Mouse (Mus musculus) neural tube, embryonic 12.5 days (tissue): Measurements from ENCODE around the gene Fgfr2. TPM values are rescaled to one million over a fixed set of nuclear protein-coding genes. Genes with fewer than 3 reads are reported as not detected.
"Not testable (repeated sequence)": the region's sequence is repeated elsewhere in the genome, so short reads cannot be mapped to it uniquely, and the experiment has no call there.

ENCODE experiments used
- ATAC-seq: fragments of 200-750 bp; cut with Nextera tagmentation; 2 replicates; pipeline ENCODE4 v1.8.0; 2017; ENCODE audit warnings: low read depth, mild to moderate bottlenecking, moderate TSS enrichment, moderate library complexity; ENCODE audit not compliant: low FRiP score
- H3K27ac ChIP-seq: fragments of 300-500 bp; sonication (generic); 2 replicates; pipeline ENCODE4 v1.5.1; 2016
- H3K27me3 ChIP-seq: fragments of 300-500 bp; sonication (generic); replicated peaks from 2 replicates; pipeline ENCODE4 v1.6.1; 2016; ENCODE audit warnings: mild to moderate bottlenecking
- H3K36me3 ChIP-seq: fragments of 300-500 bp; sonication (generic); 2 replicates; pipeline ENCODE4 v1.6.1; 2016; ENCODE audit warnings: mild to moderate bottlenecking
- H3K4me1 ChIP-seq: fragments of 300-500 bp; sonication (generic); 2 replicates; pipeline ENCODE4 v1.6.1; 2016
- H3K4me2 ChIP-seq: fragments of 300-500 bp; sonication (generic); replicated peaks from 2 replicates; pipeline ENCODE4 v1.6.1; 2016; ENCODE audit warnings: mild to moderate bottlenecking
- H3K4me3 ChIP-seq: fragments of 300-500 bp; sonication (generic); 2 replicates; pipeline ENCODE4 v1.5.1; 2016
- H3K9ac ChIP-seq: fragments of 300-500 bp; sonication (generic); 2 replicates; pipeline ENCODE4 v1.6.1; 2016; ENCODE audit warnings: mild to moderate bottlenecking
- H3K9me3 ChIP-seq: fragments of 300-500 bp; sonication (generic); 2 replicates; pipeline ENCODE4 v1.6.1; 2016; ENCODE audit warnings: mild to moderate bottlenecking
- WGBS: fragments of 180-500 bp; shearing (Covaris S2); methylation state at CpG from one replicate; pipeline ENCODE4 v1.1.7; 2016; 5-methylcytosine and 5-hydroxymethylcytosine counted together
- polyA plus RNA-seq: library from polyadenylated mRNA; unstranded; fragments of >200 nt; fragmentation: Nextera tagmentation; extraction: Ambion mirVana; gene quantifications from 2 replicates; pipeline ENCODE4 v1.2.1, GENCODE M21; 2016

Fgfr2 gene
- polyA plus RNA-seq, 1 experiment from 2014 or later: 65.0 TPM

DNA sequence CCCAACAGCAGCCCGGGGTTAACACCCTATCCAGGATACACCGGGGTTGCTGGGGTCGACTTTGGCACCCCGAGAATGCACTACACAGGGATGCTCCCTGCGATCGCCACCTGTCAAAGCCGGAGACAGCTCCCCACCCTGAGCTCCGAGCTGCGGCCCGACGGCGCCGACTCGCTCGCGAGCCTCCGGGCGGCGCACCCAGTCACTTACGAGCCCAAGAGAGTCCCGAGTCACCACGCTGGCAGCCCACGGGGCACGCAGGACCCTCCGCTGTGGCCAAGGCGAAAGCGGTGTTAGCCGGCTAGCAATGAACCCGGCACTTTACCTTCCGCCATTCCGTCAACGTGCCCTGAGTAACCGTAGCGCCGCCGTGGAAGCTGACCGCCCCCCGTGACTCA is 1713.2 kb downstream of the Fgfr2 start:
- H3K36me3 ChIP-seq: no peaks in the 10 kb centered on the region
- H3K4me3 ChIP-seq: peak overlapping the region; percentile 94
- H3K27me3 ChIP-seq: no peaks in the 10 kb centered on the region
- peak overlapping the region; percentile 89 for H3K9ac ChIP-seq
- no peaks in the 10 kb centered on the region for H3K9me3 ChIP-seq
- under 1% methylated on average over 38 of the region's 38 CpGs for WGBS
- peaks cover 20% of the 10 kb centered on the region for H3K4me1 ChIP-seq
- H3K27ac ChIP-seq: peak overlapping the region; percentile 33; the same call in 1 of the 2 replicates
- H3K4me2 ChIP-seq: peak overlapping the region; percentile 80
- peak; percentile 66 for ATAC-seq

GRCm38 (mm10) chr7:131409321-131409987 is 1713.7 kb downstream of the Fgfr2 start:
- peak overlapping the region; percentile 80 for H3K4me2 ChIP-seq
- H3K27me3 ChIP-seq: no peaks in the 10 kb centered on the region
- ATAC-seq: peak; percentile 22; the same call in 1 of the 2 replicates
- 5% methylated on average over 16 of the region's 16 CpGs for WGBS
- peak overlapping the region; percentile 89 for H3K9ac ChIP-seq
- no peaks in the 10 kb centered on the region for H3K36me3 ChIP-seq
- H3K4me1 ChIP-seq: peaks cover 20% of the 10 kb centered on the region
- H3K9me3 ChIP-seq: no peaks in the 10 kb centered on the region
- H3K4me3 ChIP-seq: peak overlapping the region; percentile 94
- no peak overlapping the region for H3K27ac ChIP-seq

- ATAC-seq, H3K27ac ChIP-seq, H3K27me3 ChIP-seq, H3K4me1 ChIP-seq, H3K4me2 ChIP-seq, H3K9me3 ChIP-seq, H3K4me3 ChIP-seq, H3K9ac ChIP-seq: not testable (repeated sequence)
- 92% methylated on average over 7 of the region's 7 CpGs for WGBS
- peaks cover 30% of the 10 kb centered on the region for H3K36me3 ChIP-seq
These were observed 1731.4 kb downstream of the Fgfr2 start for GRCm38 (mm10) chr7:131391761-131392160.

DNA sequence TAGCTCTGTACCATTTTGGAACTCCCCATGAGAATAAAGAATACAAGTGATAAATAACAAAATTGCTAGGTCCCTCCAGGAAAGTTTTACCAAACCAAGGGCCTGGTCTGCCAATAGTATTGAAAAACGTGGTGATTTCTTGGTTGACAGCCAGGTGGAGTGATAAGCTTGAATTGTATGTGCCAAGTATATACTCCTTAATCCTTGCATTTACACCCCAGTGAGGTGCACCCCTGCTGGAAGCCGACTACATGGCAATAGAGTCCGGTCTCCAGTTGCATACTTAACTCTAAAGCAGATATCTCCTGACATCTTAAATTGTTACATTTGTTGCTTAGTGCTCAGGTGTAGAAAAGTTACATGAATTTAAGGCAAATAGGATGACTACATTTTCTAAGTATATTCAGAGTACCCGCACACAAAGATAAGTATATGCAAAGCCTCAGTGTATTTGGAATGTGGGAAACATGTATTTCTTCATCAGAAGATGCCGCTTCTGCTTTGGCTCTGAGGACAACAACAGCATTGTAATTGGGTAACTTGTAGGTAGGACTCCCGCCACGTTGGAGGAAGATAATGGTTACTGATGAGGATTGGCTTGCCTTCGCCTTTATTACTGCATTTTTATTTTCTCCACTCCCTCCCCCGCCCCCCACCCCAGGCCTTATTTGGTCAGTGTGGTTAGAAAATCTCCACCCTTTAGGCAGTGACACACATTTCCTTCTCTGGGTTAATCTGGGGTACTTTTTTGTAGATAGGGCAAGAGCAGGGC is 1751.1 kb downstream of the Fgfr2 start:
- WGBS: 68% methylated on average over 9 of the region's 9 CpGs
- H3K27ac ChIP-seq: no peak overlapping the region
- peak overlapping the region; percentile 83 for H3K4me2 ChIP-seq
- H3K4me1 ChIP-seq: no peaks in the 10 kb centered on the region
- no peak for ATAC-seq
- H3K4me3 ChIP-seq: peak overlapping the region; percentile 69
- no peaks in the 10 kb centered on the region for H3K27me3 ChIP-seq
- H3K36me3 ChIP-seq: peaks cover 6% of the 10 kb centered on the region; the same call in 1 of the 2 replicates
- peak overlapping the region; percentile 91; the same call in 1 of the 2 replicates for H3K9ac ChIP-seq
- no peaks in the 10 kb centered on the region for H3K9me3 ChIP-seq

GRCm38 (mm10) chr7:131371470-131371860 is 1751.7 kb downstream of the Fgfr2 start:
- WGBS: 11% methylated on average over 9 of the region's 9 CpGs
- no peak; the same call in 1 of the 2 replicates for ATAC-seq

DNA sequence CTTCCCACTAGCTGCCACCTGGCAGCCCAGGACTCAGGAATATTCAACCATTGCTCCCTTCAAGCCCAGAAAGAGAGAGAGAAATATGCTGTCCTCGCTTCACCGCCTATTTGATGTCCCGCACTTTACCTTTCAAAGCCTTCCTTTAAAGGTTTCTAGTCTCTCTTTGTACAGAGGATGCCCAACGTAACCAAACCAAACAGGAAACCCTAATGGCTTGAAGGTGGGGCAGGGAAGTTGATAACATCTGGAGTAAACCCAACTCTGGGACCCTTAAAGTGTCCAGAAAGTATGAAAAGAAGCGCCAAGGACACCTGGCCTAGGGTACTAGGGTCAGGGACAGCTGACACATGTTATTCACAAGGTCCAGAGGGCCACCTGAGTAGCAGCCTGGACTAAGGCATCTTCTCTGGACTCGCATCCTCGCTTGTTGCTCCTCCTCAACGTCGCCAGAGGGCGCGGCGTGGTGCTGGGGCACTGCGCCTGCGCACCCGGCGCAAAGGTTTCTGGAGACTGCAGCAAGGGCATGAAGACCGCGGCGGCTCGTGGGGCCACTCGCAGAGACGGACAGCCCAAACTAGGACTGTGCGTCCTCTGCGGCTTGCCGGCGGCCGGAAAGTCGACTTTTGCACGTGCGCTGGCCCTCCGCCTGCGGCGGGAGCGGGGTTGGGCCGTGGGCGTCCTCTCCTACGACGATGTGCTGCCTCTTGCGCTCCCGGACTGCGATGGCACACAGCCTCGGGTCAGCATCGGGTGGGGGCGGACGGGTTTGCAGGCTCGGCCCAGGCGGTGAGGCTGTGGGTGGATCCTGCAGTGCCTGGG is 1752.3 kb downstream of the Fgfr2 start, which contains the start of gene Pstk:
Gene Pstk (plus strand): TSS at position 494 of the 822 bp plus-strand sequence.
- Histone ChIP-seq H3K9me3 (no peaks in the 10 kb centered on the region), H3K9ac (peak within 1 kb of the TSS; percentile 91), H3K4me1 (no peaks in the 10 kb centered on the region), H3K27ac (peak within 1 kb of the TSS; percentile 77), H3K36me3 (peaks cover 6% of the 10 kb centered on the region; the same call in 1 of the 2 replicates), H3K4me3 (peak within 1 kb of the TSS; percentile 69), H3K27me3 (no peaks in the 10 kb centered on the region), H3K4me2 (peak within 1 kb of the TSS; percentile 83)
- 5% methylated on average over 47 of the region's 47 CpGs for WGBS
- peak; percentile 96 for ATAC-seq

More at GRCm38 (mm10) chr7:131371470-131371860, 1751.7 kb downstream of the Fgfr2 start:
- Histone ChIP-seq H3K27ac (peak overlapping the region; percentile 77; the same call in 1 of the 2 replicates), H3K4me2 (peak overlapping the region; percentile 83), H3K27me3 (no peaks in the 10 kb centered on the region), H3K9me3 (no peaks in the 10 kb centered on the region), H3K4me3 (peak overlapping the region; percentile 69), H3K36me3 (peaks cover 6% of the 10 kb centered on the region; the same call in 1 of the 2 replicates), H3K4me1 (no peaks in the 10 kb centered on the region), H3K9ac (peak overlapping the region; percentile 91)

DNA sequence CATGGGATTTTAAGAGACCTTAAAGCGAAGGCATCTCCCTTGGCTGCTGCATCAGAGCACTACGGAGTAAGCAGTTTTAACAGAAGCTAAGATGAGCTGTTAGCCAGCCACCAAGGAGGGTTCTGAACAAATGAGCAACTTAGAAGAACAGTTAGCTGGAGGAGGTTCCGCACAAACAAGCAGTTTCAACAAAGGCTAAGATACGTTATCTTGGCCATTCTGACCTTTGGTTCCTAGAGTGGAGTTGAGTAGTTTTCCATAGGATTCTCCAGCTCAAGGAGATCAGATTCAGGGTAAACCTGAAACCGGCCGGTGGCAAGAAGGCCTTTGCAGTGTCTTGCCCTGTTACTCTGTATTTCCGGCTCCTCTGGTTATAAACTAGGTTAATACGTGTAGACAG is 1759.0 kb downstream of the Fgfr2 start:
- Histone ChIP-seq H3K4me1 (peaks cover 15% of the 10 kb centered on the region), H3K9ac (no peak overlapping the region), H3K27me3 (no peaks in the 10 kb centered on the region), H3K4me3 (no peak overlapping the region), H3K9me3 (no peaks in the 10 kb centered on the region), H3K4me2 (no peak overlapping the region), H3K27ac (no peak overlapping the region), H3K36me3 (peaks cover 2% of the 10 kb centered on the region; the same call in 1 of the 2 replicates)
- 92% methylated on average over 8 of the region's 8 CpGs for WGBS
- ATAC-seq: no peak

DNA sequence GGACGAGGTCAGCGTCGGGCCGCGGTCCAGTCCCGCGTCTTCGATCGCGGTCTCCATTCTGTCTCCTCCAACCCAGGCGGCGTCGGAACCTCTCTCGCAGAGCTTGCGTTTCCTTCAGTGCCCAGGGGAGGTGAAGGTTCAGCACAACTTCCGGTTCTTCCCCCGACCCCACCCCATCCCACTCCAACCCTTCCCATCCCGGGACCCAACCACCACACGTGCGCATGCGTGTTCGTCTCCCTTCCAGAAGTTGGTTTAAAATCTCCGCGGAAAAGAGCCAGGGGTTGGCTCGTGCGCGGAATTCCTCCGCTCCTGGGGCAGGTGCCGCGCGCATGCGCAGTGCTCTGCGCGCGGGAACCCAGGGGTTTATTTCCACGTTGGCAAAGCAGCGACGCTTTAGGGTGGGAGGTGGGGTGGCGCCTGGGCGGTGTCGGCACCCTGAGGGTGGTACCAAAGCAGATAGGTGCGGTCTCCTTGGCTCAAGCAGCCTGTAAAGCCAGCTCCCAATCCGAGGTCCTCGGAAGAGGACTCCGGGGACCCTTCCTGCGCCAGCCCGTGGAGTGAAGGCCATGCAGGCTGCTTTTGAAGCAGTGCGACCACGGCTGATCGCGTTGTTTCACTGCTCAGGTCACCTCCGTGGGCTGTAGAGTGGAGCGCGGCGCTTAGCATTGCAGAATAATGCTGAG is 1760.4 kb downstream of the Fgfr2 start, which contains the start of gene 2310057M21Rik:
Gene 2310057M21Rik (minus strand): TSS at position 145 of the 686 bp plus-strand sequence.
- peak; percentile 98 for ATAC-seq
- H3K9me3 ChIP-seq: no peaks in the 10 kb centered on the region
- no peaks in the 10 kb centered on the region for H3K27me3 ChIP-seq
- H3K4me2 ChIP-seq: peak within 1 kb of the TSS; percentile 88
- peak within 1 kb of the TSS; percentile 74 for H3K27ac ChIP-seq
- H3K36me3 ChIP-seq: peaks cover 14% of the 10 kb centered on the region
- WGBS: under 1% methylated on average over 55 of the region's 55 CpGs
- H3K4me3 ChIP-seq: peak within 1 kb of the TSS; percentile 82
- H3K4me1 ChIP-seq: peaks cover 15% of the 10 kb centered on the region
- H3K9ac ChIP-seq: peak within 1 kb of the TSS; percentile 87

- Histone ChIP-seq H3K27me3 (no peaks in the 10 kb centered on the region), H3K36me3 (peaks cover 18% of the 10 kb centered on the region), H3K4me1 (peaks cover 15% of the 10 kb centered on the region), H3K4me3 (peak overlapping the region; percentile 82), H3K9ac (peak overlapping the region; percentile 87), H3K27ac (peak overlapping the region; percentile 74), H3K4me2 (peak overlapping the region; percentile 88), H3K9me3 (no peaks in the 10 kb centered on the region)
- 1% methylated on average over 35 of the region's 35 CpGs for WGBS
- ATAC-seq: peak; percentile 88
These were observed 1760.9 kb downstream of the Fgfr2 start for GRCm38 (mm10) chr7:131362269-131362614.

- Histone ChIP-seq H3K4me2 (no peak overlapping the region), H3K27ac (no peak overlapping the region), H3K4me3 (no peak overlapping the region), H3K4me1 (peaks cover 3% of the 10 kb centered on the region), H3K27me3 (no peaks in the 10 kb centered on the region), H3K9me3 (no peaks in the 10 kb centered on the region), H3K9ac (no peak overlapping the region), H3K36me3 (peaks cover 48% of the 10 kb centered on the region)
- 96% methylated on average over 13 of the region's 13 CpGs for WGBS
- ATAC-seq: no peak
These were observed 1767.0 kb downstream of the Fgfr2 start for GRCm38 (mm10) chr7:131356105-131356504.

- H3K4me1 ChIP-seq: no peaks in the 10 kb centered on the region
- no peak for ATAC-seq
- no peaks in the 10 kb centered on the region for H3K9me3 ChIP-seq
- H3K9ac ChIP-seq: no peak overlapping the region
- H3K36me3 ChIP-seq: peaks cover 50% of the 10 kb centered on the region
- 63% methylated on average over 7 of the region's 7 CpGs for WGBS
- no peak overlapping the region for H3K4me3 ChIP-seq
- no peaks in the 10 kb centered on the region for H3K27me3 ChIP-seq
- H3K4me2 ChIP-seq: no peak overlapping the region
- no peak overlapping the region for H3K27ac ChIP-seq
These were observed 1777.2 kb downstream of the Fgfr2 start for GRCm38 (mm10) chr7:131345856-131346541.
